Mouse (Mus musculus) large intestine, adult 2 months (tissue): ENCODE data around the gene 4933400A11Rik. TPM values are rescaled to one million over a fixed set of nuclear protein-coding genes. Genes with fewer than 3 reads are reported as not detected.

ENCODE experiments used
- DNase-seq: peaks from one replicate; pipeline ENCODE4 v3.0.0-alpha.2; 2012; ENCODE audit warnings: low read depth, low spot score
- WGBS: fragments of 180-500 bp; shearing (Covaris S2); methylation state at CpG from one replicate; pipeline ENCODE4 v1.1.7; 2018; 5-methylcytosine and 5-hydroxymethylcytosine counted together
- polyA plus RNA-seq: library from polyadenylated mRNA; depleted of rRNA; stranded (reverse); fragments of >200 nt; gene quantifications from 2 replicates; pipeline ENCODE4 v1.2.3, GENCODE M21; 2012; rRNA removed

The 4933400A11Rik gene
- polyA plus RNA-seq: not detected in 2 replicates

GRCm38 (mm10) chrX:169779535-169779934, at the start of gene 4933400A11Rik:
Gene 4933400A11Rik (minus strand): TSS chrX:169779635.
- 87% methylated on average over 3 of the region's 3 CpGs for WGBS
- no peak for DNase-seq

DNA sequence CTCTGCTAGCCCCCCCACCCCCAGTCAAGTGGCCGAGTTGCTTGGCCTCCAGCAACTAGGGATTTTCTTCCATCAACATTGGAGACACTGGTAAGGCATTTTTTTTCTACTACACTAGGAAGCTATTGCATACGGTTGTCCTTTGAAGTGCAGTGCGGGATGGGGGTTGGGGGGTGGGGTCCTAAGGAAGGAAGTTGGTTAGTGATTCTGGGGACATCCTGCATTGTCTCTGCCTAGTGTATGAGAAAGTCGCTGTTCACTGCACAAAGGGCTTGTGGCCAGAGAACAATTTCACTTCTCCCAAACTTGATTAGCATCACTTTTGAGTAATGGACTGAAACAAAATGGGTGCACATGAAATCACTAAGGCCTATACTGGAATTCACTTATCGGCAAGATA, 48.7 kb upstream of the 4933400A11Rik start:
- DNase-seq: no peak
- 65% methylated on average over 5 of the region's 5 CpGs for WGBS

DNA sequence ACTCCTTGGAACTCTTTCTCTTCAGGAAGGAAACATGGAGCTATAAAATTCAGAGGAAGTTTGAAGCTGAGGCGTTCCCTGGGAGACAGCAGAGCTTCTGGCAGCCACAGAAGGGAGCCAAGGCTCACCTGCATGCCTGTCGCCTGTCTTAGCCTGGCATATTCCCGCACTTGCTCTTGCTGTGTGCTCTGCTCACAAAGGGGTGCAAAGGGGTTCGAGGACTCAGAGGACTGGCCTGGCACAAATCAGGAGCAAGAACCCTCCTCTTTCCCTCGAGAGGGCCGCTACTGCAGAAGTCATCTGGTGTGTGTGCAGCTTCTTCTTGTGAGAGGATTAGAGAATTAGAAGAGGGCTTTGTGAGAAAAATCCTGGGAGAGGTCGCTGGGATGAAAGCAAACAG, 48.3 kb upstream of the 4933400A11Rik start:
- WGBS: 44% methylated on average over 7 of the region's 7 CpGs
- no peak for DNase-seq

DNA sequence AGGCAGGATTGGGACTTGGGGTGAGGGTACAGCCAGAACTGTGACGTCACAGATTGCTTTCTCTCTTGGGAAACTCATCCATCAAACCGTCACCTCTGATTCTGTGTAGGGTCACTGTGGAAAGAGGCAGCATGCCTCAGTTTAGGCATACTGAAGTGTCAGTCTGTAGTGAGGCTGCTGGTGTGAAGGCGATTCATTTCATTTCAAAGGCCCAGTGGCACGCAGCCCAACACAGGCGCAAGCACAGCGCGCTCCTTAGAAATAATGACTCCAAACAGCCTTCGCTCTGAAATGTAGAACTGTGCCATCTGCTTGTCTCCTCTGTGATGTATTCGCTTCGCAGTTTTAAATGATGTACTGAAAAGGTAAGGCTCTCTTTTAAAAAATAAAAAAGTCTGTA, 47.5 kb upstream of the 4933400A11Rik start:
- DNase-seq: no peak
- whole genome bisulfite sequencing: 81% methylated on average over 10 of the region's 10 CpGs

DNA sequence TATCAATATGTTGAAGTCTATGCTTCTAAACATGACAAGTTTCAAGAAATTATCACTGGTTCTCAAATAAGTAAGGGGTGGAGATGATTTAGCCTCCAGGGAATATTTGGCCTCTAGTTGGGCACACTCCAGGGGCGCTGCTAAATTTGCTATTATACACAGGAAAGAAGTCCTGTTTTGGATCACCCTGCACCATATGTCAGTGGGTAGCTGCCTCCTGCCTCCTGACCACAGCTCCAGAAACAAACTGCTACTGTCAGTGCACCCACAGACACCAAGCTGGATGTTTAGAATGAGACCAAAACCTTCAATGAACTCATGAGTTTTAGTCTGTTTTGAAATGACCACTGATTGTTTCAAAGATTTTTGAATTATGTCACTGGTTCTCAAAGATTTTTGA, 34.2 kb upstream of the 4933400A11Rik start:
- no peak for DNase-seq
- WGBS: 75% methylated on average over 1 of the region's 1 CpGs

GRCm38 (mm10) chrX:169811783-169812182, 32.3 kb upstream of the 4933400A11Rik start:
- 48% methylated on average over 2 of the region's 2 CpGs for WGBS
- DNase-seq: no peak

DNA sequence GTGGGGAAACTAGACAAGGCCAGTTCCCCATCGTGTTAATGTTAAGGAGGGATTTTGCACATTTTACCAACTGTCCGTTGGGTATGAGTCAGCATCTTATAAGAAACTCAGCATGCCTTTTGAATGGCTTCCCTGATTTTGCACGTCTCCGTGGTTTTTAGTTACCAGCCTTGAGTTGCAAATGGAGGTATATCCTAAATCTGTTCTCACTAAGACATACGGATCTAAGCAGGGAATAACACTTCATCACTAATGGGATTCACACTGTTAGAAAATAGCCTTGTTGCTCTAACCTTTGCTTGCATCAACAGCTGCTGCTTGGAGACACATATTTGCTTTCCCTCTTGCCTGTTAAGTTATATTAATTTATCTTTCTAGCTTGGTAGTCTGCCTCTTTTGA, 31.9 kb upstream of the 4933400A11Rik start:
- 64% methylated on average over 5 of the region's 5 CpGs for WGBS

DNA sequence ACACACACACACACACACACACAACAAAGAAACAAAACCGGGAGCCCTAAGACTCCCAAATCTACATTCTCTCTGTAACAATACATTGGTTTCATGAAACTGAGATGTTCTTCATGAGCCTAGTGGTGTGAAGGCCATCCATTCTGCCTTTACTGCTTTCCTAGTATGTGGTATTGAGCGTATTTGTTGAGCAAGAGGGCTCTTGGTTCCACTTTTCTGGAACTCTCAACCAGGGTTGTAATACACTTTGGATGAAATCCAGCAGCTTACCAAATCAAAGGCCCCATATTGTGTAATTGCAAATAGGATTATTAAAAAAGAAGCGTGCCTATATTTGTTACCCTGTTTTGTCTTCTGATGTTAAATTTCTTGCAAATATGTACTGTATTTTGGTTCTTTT, 28.3 kb upstream of the 4933400A11Rik start:
- no peak for DNase-seq
- 72% methylated on average over 3 of the region's 3 CpGs for WGBS

More for the DNA sequence above, 31.9 kb upstream of the 4933400A11Rik start:
- DNase-seq: no peak

DNA sequence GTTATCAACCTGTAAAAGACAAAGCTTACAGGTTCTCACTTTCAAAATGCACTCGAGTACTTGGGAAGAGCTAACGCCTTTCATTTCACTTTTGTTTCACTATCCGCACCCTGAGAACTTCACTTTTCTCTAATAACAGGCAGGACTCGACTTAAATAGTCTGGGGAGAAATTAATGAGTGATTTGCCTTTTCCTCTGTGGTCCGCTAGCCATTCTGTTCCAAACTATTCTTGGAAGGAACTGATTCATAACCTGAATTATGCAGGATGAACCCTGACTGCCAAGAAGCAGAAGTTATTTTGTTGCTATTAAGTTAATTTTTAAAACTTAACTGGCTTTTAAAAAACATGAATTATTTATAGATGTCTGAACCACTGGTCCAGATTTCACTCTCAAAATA, 26.4 kb upstream of the 4933400A11Rik start:
- DNase-seq: no peak
- WGBS: 66% methylated on average over 5 of the region's 5 CpGs

- no peak for DNase-seq
- WGBS: 72% methylated on average over 4 of the region's 4 CpGs
Observed at GRCm38 (mm10) chrX:169800238-169800637, 20.8 kb upstream of the 4933400A11Rik start.

DNA sequence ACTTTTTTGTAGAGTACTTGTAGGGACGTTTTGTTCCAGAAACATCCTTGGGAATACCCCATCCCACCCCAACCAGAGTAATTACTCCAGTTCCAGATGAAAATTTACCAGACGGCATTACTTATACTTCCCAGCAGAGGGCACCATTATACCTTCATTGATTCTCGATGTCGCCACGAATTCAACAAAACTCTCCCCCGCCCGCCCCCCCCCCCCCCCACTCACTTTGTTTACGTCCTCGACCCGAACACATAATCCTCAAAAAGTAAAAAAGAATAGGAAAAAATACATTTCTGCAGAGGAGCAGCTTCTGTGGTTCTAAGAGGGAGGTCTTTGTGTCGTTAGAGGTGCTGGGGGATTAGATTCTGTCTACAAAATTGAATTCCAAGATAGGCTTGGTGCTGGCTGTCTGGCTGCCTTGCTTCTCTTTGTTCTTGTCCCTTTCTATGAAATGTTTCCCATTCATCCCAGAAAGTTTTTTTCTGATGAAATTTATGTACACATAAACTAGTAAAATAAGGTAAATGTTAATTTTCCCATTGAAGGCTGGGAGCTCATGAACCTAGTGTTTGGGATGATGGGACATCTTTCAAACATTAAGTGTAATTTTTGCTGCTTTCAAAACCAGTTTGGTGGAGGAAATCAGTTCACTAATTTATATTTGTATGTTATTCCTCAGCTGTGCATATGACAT, 19.7 kb upstream of the 4933400A11Rik start:
- 9% methylated on average over 11 of the region's 11 CpGs for WGBS

GRCm38 (mm10) chrX:169797148-169797547, 17.7 kb upstream of the 4933400A11Rik start:
- DNase-seq: no peak
- 50% methylated on average over 3 of the region's 3 CpGs for WGBS

More for the DNA sequence above, 19.7 kb upstream of the 4933400A11Rik start:
- DNase-seq: no peak

GRCm38 (mm10) chrX:169794831-169795311, 15.4 kb upstream of the 4933400A11Rik start:
- WGBS: 65% methylated on average over 7 of the region's 7 CpGs
- DNase-seq: no peak

DNA sequence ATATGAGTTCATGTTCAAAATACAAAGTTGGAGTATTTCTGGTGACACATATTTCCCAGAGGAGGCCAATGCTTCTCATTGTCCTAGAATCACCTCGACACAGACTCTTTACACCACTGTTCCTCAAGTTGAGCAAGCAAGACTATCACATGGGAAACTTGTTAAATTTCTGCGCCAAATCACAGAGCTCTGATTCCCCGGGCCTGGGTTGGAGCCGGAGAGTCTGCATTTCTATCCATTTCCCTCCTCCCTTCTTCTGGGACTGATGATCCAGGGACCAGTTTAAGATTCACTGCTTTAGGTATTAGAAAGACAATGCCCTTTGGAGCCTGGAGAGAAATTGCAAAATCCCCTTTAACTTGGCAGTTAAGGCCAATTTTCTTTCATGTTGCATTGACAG, 15.0 kb upstream of the 4933400A11Rik start:
- DNase-seq: no peak
- 76% methylated on average over 4 of the region's 4 CpGs for WGBS

GRCm38 (mm10) chrX:169792879-169793278, 13.4 kb upstream of the 4933400A11Rik start:
- DNase-seq: no peak
- 78% methylated on average over 1 of the region's 1 CpGs for WGBS

DNA sequence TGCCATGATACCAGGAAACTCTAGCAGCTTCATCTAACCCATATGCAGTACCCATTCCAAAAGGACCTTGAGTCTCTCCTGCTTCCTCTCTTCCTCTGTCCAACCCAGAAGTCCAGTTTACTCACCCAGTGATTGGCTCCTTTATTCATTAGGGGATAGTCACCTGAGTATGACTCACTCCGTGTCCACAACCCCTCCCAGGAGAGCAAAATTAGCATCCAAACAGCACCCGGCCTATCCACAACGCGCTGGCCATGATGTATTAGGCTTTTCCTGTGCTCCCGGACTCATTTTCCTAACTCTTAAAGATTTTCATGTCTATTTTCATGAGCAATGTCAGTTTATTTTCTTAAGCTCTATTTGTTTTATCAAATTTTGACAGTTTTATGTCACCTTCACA, 10.3 kb upstream of the 4933400A11Rik start:
- DNase-seq: no peak
- 81% methylated on average over 5 of the region's 5 CpGs for WGBS

GRCm38 (mm10) chrX:169758001-169758400, 21.4 kb downstream of the 4933400A11Rik start:
- WGBS: 80% methylated on average over 3 of the region's 3 CpGs
- DNase-seq: no peak

GRCm38 (mm10) chrX:169735387-169735969, 44.0 kb downstream of the 4933400A11Rik start:
- DNase-seq: no peak

More at GRCm38 (mm10) chrX:169735387-169735969, 44.0 kb downstream of the 4933400A11Rik start:
- 73% methylated on average over 3 of the region's 3 CpGs for WGBS
